ENCODE assay signal across 8 mouse cellular contexts in the genomic region with DNA sequence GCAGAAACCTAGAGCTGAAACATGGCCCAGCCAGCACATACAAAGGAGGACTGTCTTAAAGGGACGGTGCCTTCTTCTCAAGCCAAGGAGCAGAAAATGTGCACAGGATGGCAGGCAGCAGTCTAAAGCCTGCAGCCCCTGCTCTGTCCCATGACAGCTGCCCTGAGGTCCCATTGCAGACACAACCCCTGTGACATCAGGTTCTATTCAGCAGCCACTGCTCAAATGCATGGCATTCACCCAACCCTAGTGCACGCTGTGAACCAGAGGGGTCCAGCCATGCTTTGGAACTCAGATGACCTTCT. TPM values are rescaled to one million over a fixed set of nuclear protein-coding genes. Genes with fewer than 3 reads are reported as not detected.
DNase-seq lines count a peak whose midpoint lies in the region; ATAC-seq and TF ChIP-seq lines count a peak whose summit lies in the region.
"Had no signal": no experiment of that assay in that cellular context is flagged by ENCODE, and none has a peak within 500 bp of the region (broad histone marks: within the 10 kb centered on the region; RNA-seq: fewer than 3 reads in every experiment).

No protein-coding gene starts in this region.

- H3ac ChIP-seq in myocyte (ENCODE audit: control insufficient read depth, insufficient read length): no peak overlapping the region

- H3K36me3 ChIP-seq in embryonic facial prominence, embryonic 15.5 days: no peaks in the 10 kb centered on the region
- H3K36me3 ChIP-seq in hindbrain, embryonic 13.5 days: peaks cover 2% of the 10 kb centered on the region
- H3K36me3 ChIP-seq in myocyte (ENCODE audit: control insufficient read depth, insufficient read depth): no peaks in the 10 kb centered on the region

- no peak overlapping the region for H3K4me3 ChIP-seq in embryonic facial prominence, embryonic 15.5 days (replicated peaks)
- H3K4me3 ChIP-seq in hindbrain, embryonic 13.5 days: peak overlapping the region; percentile 31
- no peak overlapping the region for H3K4me3 ChIP-seq in myocyte

- H3K4me1 ChIP-seq in embryonic facial prominence, embryonic 15.5 days: peaks cover 91% of the 10 kb centered on the region
- peaks cover 94% of the 10 kb centered on the region for H3K4me1 ChIP-seq in hindbrain, embryonic 13.5 days (replicated peaks)

- H3K79me2 ChIP-seq in myocyte (ENCODE audit: control insufficient read depth, insufficient read depth): peaks cover 32% of the 10 kb centered on the region

- peak overlapping the region; percentile 2; the same call in 1 of the 2 replicates for H3K4me2 ChIP-seq in embryonic facial prominence, embryonic 15.5 days (replicated peaks)
- H3K4me2 ChIP-seq in hindbrain, embryonic 13.5 days: peak overlapping the region; percentile 79
- H3K4me2 ChIP-seq in myocyte (ENCODE audit: low read depth): no peak overlapping the region

- no peak for ATAC-seq in embryonic facial prominence, embryonic 15.5 days (ENCODE audit: insufficient number of reproducible peaks, low FRiP score, low TSS enrichment, low read depth)
- ATAC-seq in hindbrain, embryonic 13.5 days (ENCODE audit: low FRiP score): no peak

- no peak overlapping the region for H3K9ac ChIP-seq in embryonic facial prominence, embryonic 15.5 days
- H3K9ac ChIP-seq in hindbrain, embryonic 13.5 days: peak overlapping the region; percentile 70

- 34% methylated on average over 2 of the region's 2 CpGs for WGBS in embryonic facial prominence, embryonic 15.5 days
- WGBS in hindbrain, embryonic 13.5 days: 10% methylated on average over 2 of the region's 2 CpGs

- no peaks in the 10 kb centered on the region for H3K9me3 ChIP-seq in embryonic facial prominence, embryonic 15.5 days (replicated peaks)
- H3K9me3 ChIP-seq in hindbrain, embryonic 13.5 days: no peaks in the 10 kb centered on the region

- H3K27me3 ChIP-seq in embryonic facial prominence, embryonic 15.5 days: no peaks in the 10 kb centered on the region
- no peaks in the 10 kb centered on the region for H3K27me3 ChIP-seq in hindbrain, embryonic 13.5 days
- H3K27me3 ChIP-seq in myocyte (ENCODE audit: control insufficient read depth, insufficient read depth, insufficient read length): no peaks in the 10 kb centered on the region

- DNase-seq in layer of hippocampus, postnatal 10 days (ENCODE audit: low spot score in 2 of 2): peak; percentile 46 to 54
- DNase-seq in layer of hippocampus, adult 9-10 months (ENCODE audit: low spot score): no peak
- DNase-seq in frontal cortex, adult 2 months (ENCODE audit: extremely low spot score in 1 of 2, low spot score in 1 of 2): no peak
- DNase-seq in thymus, postnatal 36 days: no peak
- DNase-seq: thymus, adult 2 months had no signal

- H3K27ac ChIP-seq in embryonic facial prominence, embryonic 15.5 days (replicated peaks): peak overlapping the region; percentile 56
- H3K27ac ChIP-seq in hindbrain, embryonic 13.5 days: peak overlapping the region; percentile 91

- TF ChIP-seq POLR2A in myocyte (IDR thresholded peaks at IDR 0.05; ENCODE audit: insufficient read length, low read depth): no peak

TF ChIP-seq in myocyte, 11 proteins besides CTCF, POLR2A, EP300 and RAD21:
- TF ChIP-seq MYOG (IDR thresholded peaks at IDR 0.05; ENCODE audit: control insufficient read depth in 1 of 3, insufficient read depth in 1 of 3, insufficient read length in 2 of 3, low read depth in 2 of 3) (peak; percentile 10 to 81 (median 12)), MYOD1 (IDR thresholded peaks at IDR 0.05; ENCODE audit: control insufficient read depth in 1 of 3, insufficient read length in 2 of 3, low read depth in 2 of 3) (peak in 2 of 3 experiments; percentile 49 to 74), E2F4 (IDR thresholded peaks at IDR 0.05; ENCODE audit: insufficient read depth) (no peak)

RNA-seq across cellular contexts. Expression of a gene that starts 50.1 kb away (rescaled TPM):
- 10 to 100 TPM; 59.3 to 63.5 TPM for total RNA-seq in layer of hippocampus, postnatal 10 days (2021)
- polyA plus RNA-seq in embryonic facial prominence, embryonic 15.5 days (2015; fragmentation: Nextera tagmentation; extraction: Ambion mirVana): 19.5 and 20.4 TPM in 2 replicates
- polyA plus RNA-seq in hindbrain, embryonic 13.5 days (2015; fragmentation: Nextera tagmentation; extraction: Ambion mirVana): 24.0 and 24.4 TPM in 2 replicates
- polyA plus RNA-seq in myocyte (2012; fragmentation: generic; extraction: Trizol): 16.1 TPM
- polyA plus RNA-seq in frontal cortex, adult 2 months (2012; rRNA removed): 70.4 and 90.1 TPM in 2 replicates

Comparison
In these comparisons a context has a peak if more than half of its experiments do, and no peak if none do; other contexts are left out.
1. DNase-seq: peak in layer of hippocampus, postnatal 10 days (2 of 2); none in layer of hippocampus, adult 9-10 months (single experiment), frontal cortex, adult 2 months (0 of 2) and thymus, postnatal 36 days (0 of 2).